ENCODE assay signal across 8 mouse cellular contexts in genomic region chr1:42694665-42695577, GRCm38 (mm10). TPM values are rescaled to one million over a fixed set of nuclear protein-coding genes. Genes with fewer than 3 reads are reported as not detected.
A peak's percentile ranks its signal among the peaks of the same experiment; 100 is the strongest.
DNase-seq lines count a peak whose midpoint lies in the region; ATAC-seq lines count a peak whose summit lies in the region.

No protein-coding gene starts in this region.

- WGBS in embryonic facial prominence, embryonic 11.5 days, result 0% methylated on average over 47 of the region's 60 CpGs
- WGBS in intestine, embryonic 16.5 days, result 1% methylated on average over 58 of the region's 60 CpGs
- under 1% methylated on average over 56 of the region's 60 CpGs for WGBS in liver, embryonic 15.5 days (ENCODE audit: insufficient replicate concordance)

- no peaks in the 10 kb centered on the region for H3K9me3 ChIP-seq in embryonic facial prominence, embryonic 11.5 days (replicated peaks; ENCODE audit: control insufficient read depth, low read length)
- H3K9me3 ChIP-seq in intestine, embryonic 16.5 days (ENCODE audit: control insufficient read depth, low read length), result no peaks in the 10 kb centered on the region
- no peaks in the 10 kb centered on the region for H3K9me3 ChIP-seq in liver, embryonic 15.5 days (replicated peaks)

- H3K36me3 ChIP-seq in embryonic facial prominence, embryonic 11.5 days (replicated peaks; ENCODE audit: control insufficient read depth, insufficient read depth, low read depth, low read length), result no peaks in the 10 kb centered on the region
- H3K36me3 ChIP-seq in intestine, embryonic 16.5 days (ENCODE audit: control insufficient read depth, insufficient read depth, low read length), result no peaks in the 10 kb centered on the region
- no peaks in the 10 kb centered on the region for H3K36me3 ChIP-seq in liver, embryonic 15.5 days (replicated peaks)

- H3K27ac ChIP-seq in embryonic facial prominence, embryonic 11.5 days (replicated peaks; ENCODE audit: low read depth, low read length), result peak overlapping the region; percentile 52
- no peak overlapping the region for H3K27ac ChIP-seq in intestine, embryonic 16.5 days (ENCODE audit: low read length)
- H3K27ac ChIP-seq in liver, embryonic 15.5 days (replicated peaks), result no peak overlapping the region

- H3K27me3 ChIP-seq in embryonic facial prominence, embryonic 11.5 days (ENCODE audit: control insufficient read depth, insufficient read depth, low read length), result peaks cover 22% of the 10 kb centered on the region
- H3K27me3 ChIP-seq in intestine, embryonic 16.5 days (replicated peaks; ENCODE audit: control insufficient read depth, insufficient read depth, low read length), result peaks cover 75% of the 10 kb centered on the region
- peaks cover 98% of the 10 kb centered on the region for H3K27me3 ChIP-seq in liver, embryonic 15.5 days

- H3K4me1 ChIP-seq in embryonic facial prominence, embryonic 11.5 days (ENCODE audit: control insufficient read depth, insufficient read depth, low read length), result peaks cover 2% of the 10 kb centered on the region
- H3K4me1 ChIP-seq in intestine, embryonic 16.5 days (ENCODE audit: control insufficient read depth, insufficient read depth, low read length), result peaks cover 39% of the 10 kb centered on the region
- H3K4me1 ChIP-seq in liver, embryonic 15.5 days (replicated peaks), result peaks cover 14% of the 10 kb centered on the region

- ATAC-seq in embryonic facial prominence, embryonic 11.5 days (replicated peaks; ENCODE audit: insufficient number of reproducible peaks, low FRiP score, low TSS enrichment, low read depth), result peak; percentile 31
- ATAC-seq in intestine, embryonic 16.5 days, result peak; percentile 16; the same call in 1 of the 2 replicates
- ATAC-seq in liver, embryonic 15.5 days (ENCODE audit: insufficient read depth), result no peak

- DNase-seq in layer of hippocampus, postnatal 14 days (ENCODE audit: low spot score in 2 of 2), result peak; percentile 75 to 76
- DNase-seq in layer of hippocampus, adult 11-12 months (ENCODE audit: low spot score), result no peak
- peak; percentile 69 for DNase-seq in embryonic facial prominence, embryonic 11.5 days (ENCODE audit: low spot score)
- no peak for DNase-seq in c-Kit-positive CD71-positive TER-119-positive erythroid progenitor cells, embryonic 14.5 days (ENCODE audit: low spot score)
- DNase-seq in adrenal gland, adult 8-10 months, result no peak
- DNase-seq in urinary bladder, postnatal 10 days (ENCODE audit: low spot score), result no peak

- H3K4me2 ChIP-seq in embryonic facial prominence, embryonic 11.5 days (ENCODE audit: low read depth, low read length), result peak overlapping the region; percentile 83
- peak overlapping the region; percentile 50 for H3K4me2 ChIP-seq in intestine, embryonic 16.5 days (ENCODE audit: low read depth, low read length)
- H3K4me2 ChIP-seq in liver, embryonic 15.5 days, result peak overlapping the region; percentile 49

- H3K9ac ChIP-seq in embryonic facial prominence, embryonic 11.5 days (replicated peaks; ENCODE audit: low read length), result peak overlapping the region; percentile 43
- no peak overlapping the region for H3K9ac ChIP-seq in intestine, embryonic 16.5 days (ENCODE audit: low read depth, low read length)
- H3K9ac ChIP-seq in liver, embryonic 15.5 days, result no peak overlapping the region

- peak overlapping the region; percentile 69 for H3K4me3 ChIP-seq in embryonic facial prominence, embryonic 11.5 days (ENCODE audit: low read depth, low read length)
- peak overlapping the region; percentile 34 for H3K4me3 ChIP-seq in intestine, embryonic 16.5 days (ENCODE audit: low read length)
- H3K4me3 ChIP-seq in liver, embryonic 15.5 days (replicated peaks), result peak overlapping the region; percentile 36

RNA-seq across cellular contexts. Expression of gene Pou3f3, which starts 0.6 kb away (rescaled TPM):
- total RNA-seq in layer of hippocampus, postnatal 14 days (2021), result 10 to 100 TPM; 53.2 to 54.3 TPM
- 7.2 and 9.9 TPM in 2 replicates for polyA plus RNA-seq in embryonic facial prominence, embryonic 11.5 days (2014; fragmentation: Nextera tagmentation; extraction: Ambion mirVana)
- 0.18 and 0.21 TPM in 2 replicates for polyA plus RNA-seq in intestine, embryonic 16.5 days (2015; fragmentation: Nextera tagmentation; extraction: Ambion mirVana)
- 0.02 and 0.03 TPM in 2 replicates for polyA plus RNA-seq in liver, embryonic 15.5 days (2015; fragmentation: Nextera tagmentation; extraction: Ambion mirVana)
- under 1 TPM; 0.03 to 0.11 (median 0.08) TPM for total RNA-seq in adrenal gland, adult 8-10 months (2022)

Comparison
In these comparisons a context has a peak if more than half of its experiments do, and no peak if none do; other contexts are left out.
1. DNase-seq: peak in layer of hippocampus, postnatal 14 days (2 of 2) and embryonic facial prominence, embryonic 11.5 days (single experiment); none in layer of hippocampus, adult 11-12 months (single experiment), c-Kit-positive CD71-positive TER-119-positive erythroid progenitor cells, embryonic 14.5 days (single experiment), adrenal gland, adult 8-10 months (single experiment) and urinary bladder, postnatal 10 days (single experiment).
2. Peak in every context shown above with its lines, with median percentiles within 50 percentile points of each other: H3K4me2 ChIP-seq and H3K4me3 ChIP-seq.